Mouse (Mus musculus): ENCODE measurements around the gene Gripap1. TPM values are rescaled to one million over a fixed set of nuclear protein-coding genes. Genes with fewer than 3 reads are reported as not detected.

Gene Gripap1
- polyA plus RNA-seq, 2 experiments: 17.7 to 31.3 TPM

GRCm38 (mm10) chrX:7763631-7764393 is 25.8 kb upstream of the Gripap1 start:
- WGBS (ENCODE audit: insufficient replicate concordance): 10% methylated on average over 22 of the region's 22 CpGs
- ATAC-seq (ENCODE audit: insufficient read depth): no peak
- no peak for TF ChIP-seq CTCF (IDR thresholded peaks at IDR 0.05; ENCODE audit: low read depth)
- TF ChIP-seq EP300 (IDR thresholded peaks at IDR 0.05; ENCODE audit: low read depth): no peak
- H3K36me3 ChIP-seq (replicated peaks; ENCODE audit: control insufficient read depth, insufficient read depth, low read depth): no peaks in the 10 kb centered on the region
- no peak overlapping the region for H3K27ac ChIP-seq
- H3K4me1 ChIP-seq (replicated peaks; ENCODE audit: control insufficient read depth in 2 of 2, insufficient read depth in 2 of 2, low read length in 1 of 2): peaks cover 3 to 15% of the 10 kb centered on the region in 2 experiments; a peak in 3 of 4 replicates
- H3K9me3 ChIP-seq (ENCODE audit: control insufficient read depth, low read length): no peaks in the 10 kb centered on the region
- H3K9ac ChIP-seq (replicated peaks): peak overlapping the region; percentile 69
- H3K27me3 ChIP-seq (ENCODE audit: control insufficient read depth, insufficient read depth, low read length): no peaks in the 10 kb centered on the region
- DNase-seq (ENCODE audit: low read depth in 3 of 3, low spot score in 3 of 3): no peak
- peak overlapping the region; percentile 85 for H3K4me2 ChIP-seq (ENCODE audit: low read depth)
- peak overlapping the region; percentile 66 to 74 for H3K4me3 ChIP-seq (ENCODE audit: insufficient read depth in 1 of 2, low read depth in 2 of 2, low read length in 2 of 2)

GRCm38 (mm10) chrX:7764657-7765280 is 24.8 kb upstream of the Gripap1 start:
- ATAC-seq (ENCODE audit: insufficient read depth) (no peak), DNase-seq (ENCODE audit: low read depth in 3 of 3, low spot score in 3 of 3) (no peak)
- H3K4me2 ChIP-seq (ENCODE audit: low read depth): peak overlapping the region; percentile 85
- no peak for TF ChIP-seq EP300 (IDR thresholded peaks at IDR 0.05; ENCODE audit: low read depth)
- TF ChIP-seq CTCF (IDR thresholded peaks at IDR 0.05; ENCODE audit: low read depth): no peak
- H3K4me3 ChIP-seq (ENCODE audit: insufficient read depth in 1 of 2, low read depth in 2 of 2, low read length in 2 of 2): peak overlapping the region; percentile 66 to 74; a peak in 3 of 4 replicates
- 33% methylated on average over 9 of the region's 9 CpGs for WGBS (ENCODE audit: insufficient replicate concordance)
- no peaks in the 10 kb centered on the region for H3K9me3 ChIP-seq (ENCODE audit: control insufficient read depth, low read length)
- peaks cover 3 to 20% of the 10 kb centered on the region in 2 experiments; a peak in 3 of 4 replicates for H3K4me1 ChIP-seq (replicated peaks; ENCODE audit: control insufficient read depth in 2 of 2, insufficient read depth in 2 of 2, low read length in 1 of 2)
- no peak overlapping the region for H3K27ac ChIP-seq
- H3K36me3 ChIP-seq (replicated peaks; ENCODE audit: control insufficient read depth, insufficient read depth, low read depth): no peaks in the 10 kb centered on the region
- no peaks in the 10 kb centered on the region for H3K27me3 ChIP-seq (ENCODE audit: control insufficient read depth, insufficient read depth, low read length)
- no peak overlapping the region; the same call in 1 of the 2 replicates for H3K9ac ChIP-seq (replicated peaks)

- WGBS (ENCODE audit: insufficient replicate concordance): 31% methylated on average over 13 of the region's 13 CpGs
- Histone ChIP-seq H3K27me3 (ENCODE audit: control insufficient read depth, insufficient read depth, low read length) (no peaks in the 10 kb centered on the region), H3K4me2 (ENCODE audit: low read depth) (peak overlapping the region; percentile 85), H3K9ac (replicated peaks) (no peak overlapping the region; the same call in 1 of the 2 replicates), H3K9me3 (ENCODE audit: control insufficient read depth, low read length) (no peaks in the 10 kb centered on the region), H3K36me3 (replicated peaks; ENCODE audit: control insufficient read depth, insufficient read depth, low read depth) (no peaks in the 10 kb centered on the region), H3K27ac (no peak overlapping the region), H3K4me3 (ENCODE audit: insufficient read depth in 1 of 2, low read depth in 2 of 2, low read length in 2 of 2) (peak overlapping the region; percentile 7 to 10; a peak in 2 of 4 replicates), H3K4me1 (replicated peaks; ENCODE audit: control insufficient read depth in 2 of 2, insufficient read depth in 2 of 2, low read length in 1 of 2) (peaks cover 3 to 23% of the 10 kb centered on the region in 2 experiments; a peak in 3 of 4 replicates)
- ATAC-seq (ENCODE audit: insufficient read depth): no peak
- no peak for DNase-seq (ENCODE audit: low read depth in 3 of 3, low spot score in 3 of 3)
- TF ChIP-seq CTCF (IDR thresholded peaks at IDR 0.05; ENCODE audit: low read depth) (no peak), EP300 (IDR thresholded peaks at IDR 0.05; ENCODE audit: low read depth) (no peak)
Measured at GRCm38 (mm10) chrX:7765281-7765670, 24.3 kb upstream of the Gripap1 start.

- TF ChIP-seq EP300 (IDR thresholded peaks at IDR 0.05; ENCODE audit: low read depth) (no peak), CTCF (IDR thresholded peaks at IDR 0.05; ENCODE audit: low read depth) (no peak)
- ATAC-seq (ENCODE audit: insufficient read depth): peak; percentile 29
- no peak for DNase-seq (ENCODE audit: low read depth in 3 of 3, low spot score in 3 of 3)
- Histone ChIP-seq H3K9ac (replicated peaks) (no peak overlapping the region), H3K4me3 (ENCODE audit: insufficient read depth in 1 of 2, low read depth in 2 of 2, low read length in 2 of 2) (peak overlapping the region; percentile 7 to 10; a peak in 3 of 4 replicates), H3K27me3 (ENCODE audit: control insufficient read depth, insufficient read depth, low read length) (no peaks in the 10 kb centered on the region), H3K36me3 (replicated peaks; ENCODE audit: control insufficient read depth, insufficient read depth, low read depth) (no peaks in the 10 kb centered on the region; the same call in 1 of the 2 replicates), H3K27ac (no peak overlapping the region), H3K4me1 (replicated peaks; ENCODE audit: control insufficient read depth in 2 of 2, insufficient read depth in 2 of 2, low read length in 1 of 2) (peaks cover 3 to 23% of the 10 kb centered on the region in 2 experiments; a peak in 3 of 4 replicates), H3K9me3 (ENCODE audit: control insufficient read depth, low read length) (no peaks in the 10 kb centered on the region), H3K4me2 (ENCODE audit: low read depth) (peak overlapping the region; percentile 85)
- 10% methylated on average over 11 of the region's 11 CpGs for WGBS (ENCODE audit: insufficient replicate concordance)
Measured at GRCm38 (mm10) chrX:7765764-7766163, 23.8 kb upstream of the Gripap1 start.

All from liver, embryonic 14.5 days (tissue).